Mouse (Mus musculus) embryonic facial prominence, embryonic 15.5 days (tissue): Measurements from ENCODE around the gene Sned1. TPM values are rescaled to one million over a fixed set of nuclear protein-coding genes. Genes with fewer than 3 reads are reported as not detected.
"Not testable (repeated sequence)": the region's sequence is repeated elsewhere in the genome, so short reads cannot be mapped to it uniquely, and the experiment has no call there.

Source experiments
- ATAC-seq: fragments of 200-750 bp; cut with Nextera tagmentation; 2 replicates; pipeline ENCODE4 v1.8.0; 2017; ENCODE audit warnings: low read depth, moderate TSS enrichment; ENCODE audit not compliant: insufficient number of reproducible peaks, low FRiP score, low TSS enrichment
- H3K27ac ChIP-seq: fragments of 300-500 bp; sonication (generic); replicated peaks from 2 replicates; pipeline ENCODE4 v1.5.1; 2015; ENCODE audit warnings: mild to moderate bottlenecking, inconsistent platforms
- H3K27me3 ChIP-seq: fragments of 300-500 bp; sonication (generic); 2 replicates; pipeline ENCODE4 v1.6.1; 2015; ENCODE audit warnings: inconsistent platforms
- H3K36me3 ChIP-seq: fragments of 300-500 bp; sonication (generic); 2 replicates; pipeline ENCODE4 v1.6.1; 2015; ENCODE audit warnings: mild to moderate bottlenecking, inconsistent platforms
- H3K4me1 ChIP-seq: fragments of 300-500 bp; sonication (generic); 2 replicates; pipeline ENCODE4 v1.6.1; 2015; ENCODE audit warnings: inconsistent platforms
- H3K4me2 ChIP-seq: fragments of 300-500 bp; sonication (generic); replicated peaks from 2 replicates; pipeline ENCODE4 v1.6.1; 2015; ENCODE audit warnings: mild to moderate bottlenecking, inconsistent platforms
- H3K4me3 ChIP-seq: fragments of 300-500 bp; sonication (generic); replicated peaks from 2 replicates; pipeline ENCODE4 v1.5.1; 2015; ENCODE audit warnings: mild to moderate bottlenecking, inconsistent platforms
- H3K9ac ChIP-seq: fragments of 300-500 bp; sonication (generic); 2 replicates; pipeline ENCODE4 v1.6.1; 2015; ENCODE audit warnings: inconsistent platforms
- H3K9me3 ChIP-seq: fragments of 300-500 bp; sonication (generic); replicated peaks from 2 replicates; pipeline ENCODE4 v1.6.1; 2016; ENCODE audit warnings: inconsistent platforms
- WGBS: fragments of 180-500 bp; shearing (Covaris S2); methylation state at CpG from one replicate; pipeline ENCODE4 v1.1.7; 2015; 5-methylcytosine and 5-hydroxymethylcytosine counted together
- polyA plus RNA-seq: library from polyadenylated mRNA; unstranded; fragments of >200 nt; fragmentation: Nextera tagmentation; extraction: Ambion mirVana; gene quantifications from 2 replicates; pipeline ENCODE4 v1.2.1, GENCODE M21; 2015

Gene Sned1
- polyA plus RNA-seq, 1 experiment from 2014 or later, result 14.4 TPM

GRCm38 (mm10) chr1:93272409-93272821 is 36.8 kb downstream of the Sned1 start:
- ATAC-seq, result no peak
- WGBS, result 3% methylated on average over 16 of the region's 16 CpGs
- no peak overlapping the region for H3K4me2 ChIP-seq
- no peak overlapping the region for H3K4me3 ChIP-seq
- H3K9me3 ChIP-seq, result no peaks in the 10 kb centered on the region
- H3K27me3 ChIP-seq, result no peaks in the 10 kb centered on the region
- H3K9ac ChIP-seq, result no peak overlapping the region
- H3K36me3 ChIP-seq, result 0 out of 2 replicates have a peak, but pooled peaks cover 10% of the 10 kb centered on the region
- H3K27ac ChIP-seq, result no peak overlapping the region
- no peaks in the 10 kb centered on the region for H3K4me1 ChIP-seq

- no peaks in the 10 kb centered on the region for H3K4me1 ChIP-seq
- no peak overlapping the region for H3K4me3 ChIP-seq
- no peak for ATAC-seq
- WGBS, result 76% methylated on average over 6 of the region's 6 CpGs
- H3K9ac ChIP-seq, result no peak overlapping the region
- no peaks in the 10 kb centered on the region for H3K27me3 ChIP-seq
- 0 out of 2 replicates have a peak, but pooled peaks cover 10% of the 10 kb centered on the region for H3K36me3 ChIP-seq
- no peak overlapping the region for H3K4me2 ChIP-seq
- H3K9me3 ChIP-seq, result no peaks in the 10 kb centered on the region
- H3K27ac ChIP-seq, result no peak overlapping the region
Observed at GRCm38 (mm10) chr1:93275561-93275960, 39.9 kb downstream of the Sned1 start.

- H3K4me3 ChIP-seq, result no peak overlapping the region
- H3K27ac ChIP-seq, result no peak overlapping the region
- ATAC-seq, result no peak
- no peak overlapping the region for H3K4me2 ChIP-seq
- H3K9ac ChIP-seq, result no peak overlapping the region
- H3K9me3 ChIP-seq, result no peaks in the 10 kb centered on the region
- H3K36me3 ChIP-seq, result 0 out of 2 replicates have a peak, but pooled peaks cover 10% of the 10 kb centered on the region
- H3K27me3 ChIP-seq, result no peaks in the 10 kb centered on the region
- 66% methylated on average over 7 of the region's 7 CpGs for WGBS
- H3K4me1 ChIP-seq, result no peaks in the 10 kb centered on the region
Observed at GRCm38 (mm10) chr1:93277041-93277440, 41.4 kb downstream of the Sned1 start.

- H3K4me2 ChIP-seq, result no peak overlapping the region
- H3K4me1 ChIP-seq, result no peaks in the 10 kb centered on the region
- 46% methylated on average over 3 of the region's 3 CpGs for WGBS
- ATAC-seq, result no peak
- H3K27ac ChIP-seq, result no peak overlapping the region
- H3K4me3 ChIP-seq, result no peak overlapping the region
- H3K9ac ChIP-seq, result no peak overlapping the region
- H3K27me3 ChIP-seq, result no peaks in the 10 kb centered on the region
- no peaks in the 10 kb centered on the region for H3K9me3 ChIP-seq
- peaks cover 21% of the 10 kb centered on the region for H3K36me3 ChIP-seq
Observed at GRCm38 (mm10) chr1:93289678-93290214, 54.1 kb downstream of the Sned1 start.

GRCm38 (mm10) chr1:93290956-93291355 is 55.3 kb downstream of the Sned1 start:
- peaks cover 23% of the 10 kb centered on the region for H3K36me3 ChIP-seq
- H3K9me3 ChIP-seq, result no peaks in the 10 kb centered on the region
- ATAC-seq, result no peak
- H3K9ac ChIP-seq, result no peak overlapping the region
- 82% methylated on average over 4 of the region's 4 CpGs for WGBS
- no peaks in the 10 kb centered on the region for H3K4me1 ChIP-seq
- no peak overlapping the region for H3K4me3 ChIP-seq
- H3K27ac ChIP-seq, result no peak overlapping the region
- no peak overlapping the region for H3K4me2 ChIP-seq
- H3K27me3 ChIP-seq, result no peaks in the 10 kb centered on the region

GRCm38 (mm10) chr1:93291591-93291990 is 56.0 kb downstream of the Sned1 start:
- H3K27me3 ChIP-seq, result no peaks in the 10 kb centered on the region
- no peak overlapping the region for H3K4me3 ChIP-seq
- H3K4me2 ChIP-seq, result no peak overlapping the region
- H3K27ac ChIP-seq, result no peak overlapping the region
- H3K4me1 ChIP-seq, result no peaks in the 10 kb centered on the region
- no peak overlapping the region for H3K9ac ChIP-seq
- WGBS, result 86% methylated on average over 1 of the region's 1 CpGs
- H3K36me3 ChIP-seq, result peaks cover 25% of the 10 kb centered on the region
- ATAC-seq, result no peak
- no peaks in the 10 kb centered on the region for H3K9me3 ChIP-seq

GRCm38 (mm10) chr1:93292006-93292405 is 56.4 kb downstream of the Sned1 start:
- Histone ChIP-seq H3K9ac (no peak overlapping the region), H3K36me3 (peaks cover 26% of the 10 kb centered on the region), H3K4me3 (no peak overlapping the region), H3K27ac (no peak overlapping the region), H3K9me3 (no peaks in the 10 kb centered on the region), H3K4me1 (no peaks in the 10 kb centered on the region), H3K27me3 (no peaks in the 10 kb centered on the region), H3K4me2 (no peak overlapping the region)
- WGBS, result 75% methylated on average over 8 of the region's 8 CpGs
- ATAC-seq, result no peak

GRCm38 (mm10) chr1:93294491-93294890 is 58.9 kb downstream of the Sned1 start:
- H3K4me1 ChIP-seq, H3K4me2 ChIP-seq, H3K9me3 ChIP-seq, H3K4me3 ChIP-seq, H3K27me3 ChIP-seq, H3K9ac ChIP-seq, ATAC-seq, H3K27ac ChIP-seq: not testable (repeated sequence)
- peaks cover 41% of the 10 kb centered on the region for H3K36me3 ChIP-seq
- WGBS, result 75% methylated on average over 3 of the region's 3 CpGs

- Histone ChIP-seq H3K4me3 (no peak overlapping the region), H3K4me2 (no peak overlapping the region), H3K36me3 (peaks cover 79% of the 10 kb centered on the region), H3K9me3 (no peaks in the 10 kb centered on the region), H3K4me1 (peaks cover 4% of the 10 kb centered on the region), H3K27me3 (no peaks in the 10 kb centered on the region), H3K9ac (no peak overlapping the region), H3K27ac (no peak overlapping the region)
- ATAC-seq, result no peak
- WGBS, result 68% methylated on average over 4 of the region's 4 CpGs
Observed at GRCm38 (mm10) chr1:93299791-93300190, 64.2 kb downstream of the Sned1 start.

- no peaks in the 10 kb centered on the region for H3K27me3 ChIP-seq
- no peak overlapping the region for H3K27ac ChIP-seq
- peaks cover 8% of the 10 kb centered on the region for H3K4me1 ChIP-seq
- no peak overlapping the region for H3K4me2 ChIP-seq
- H3K9me3 ChIP-seq, result no peaks in the 10 kb centered on the region
- H3K9ac ChIP-seq, result no peak overlapping the region
- WGBS, result 86% methylated on average over 3 of the region's 3 CpGs
- peaks cover 77% of the 10 kb centered on the region for H3K36me3 ChIP-seq
- H3K4me3 ChIP-seq, result no peak overlapping the region
- no peak for ATAC-seq
Observed at GRCm38 (mm10) chr1:93300578-93300977, 64.9 kb downstream of the Sned1 start.

GRCm38 (mm10) chr1:93305581-93306337 is 70.1 kb downstream of the Sned1 start, which contains the start of gene Mterf4:
TSS of gene Mterf4 (minus strand) at chr1:93305915.
- Histone ChIP-seq H3K9ac (peak within 1 kb of the TSS; percentile 74), H3K36me3 (peaks cover 45% of the 10 kb centered on the region), H3K27ac (0 out of 2 replicates have a peak within 1 kb of the TSS, but pooled peaks have one; percentile 55)

More at GRCm38 (mm10) chr1:93305581-93306337, 70.1 kb downstream of the Sned1 start, which contains the start of gene Mterf4:
- ATAC-seq, result peak; percentile 77; the same call in 1 of the 2 replicates
- H3K4me1 ChIP-seq, result peaks cover 8% of the 10 kb centered on the region
- H3K9me3 ChIP-seq, result no peaks in the 10 kb centered on the region
- H3K4me2 ChIP-seq, result peak within 1 kb of the TSS; percentile 76
- peak within 1 kb of the TSS; percentile 90 for H3K4me3 ChIP-seq
- H3K27me3 ChIP-seq, result no peaks in the 10 kb centered on the region
- 8% methylated on average over 36 of the region's 36 CpGs for WGBS
